Mouse (Mus musculus): ENCODE data around the gene Cdkn2b.
A peak's percentile ranks its signal among the peaks of the same experiment; 100 is the strongest.

Gene Cdkn2b

GRCm38 (mm10) chr4:89286566-89286965 lies 24.3 kb downstream of the Cdkn2b start:
- no peak for DNase-seq

- DNase-seq, result no peak
Measured at GRCm38 (mm10) chr4:89285688-89286087, 25.2 kb downstream of the Cdkn2b start.

- DNase-seq, result peak in 1 of 2 experiments; percentile 15
Measured at GRCm38 (mm10) chr4:89282661-89283060, 28.2 kb downstream of the Cdkn2b start.

- peak; percentile 50 to 56 for DNase-seq
Measured at GRCm38 (mm10) chr4:89282036-89282566, 28.7 kb downstream of the Cdkn2b start.

- peak in 1 of 2 experiments; percentile 6 for DNase-seq
Measured at GRCm38 (mm10) chr4:89281236-89281635, 29.6 kb downstream of the Cdkn2b start.

GRCm38 (mm10) chr4:89279641-89280040 lies 31.2 kb downstream of the Cdkn2b start:
- peak in 1 of 2 experiments; percentile 16 for DNase-seq

- DNase-seq, result peak in 1 of 2 experiments; percentile 5
Measured at GRCm38 (mm10) chr4:89277381-89277940, 33.4 kb downstream of the Cdkn2b start.

GRCm38 (mm10) chr4:89276669-89277219 lies 34.1 kb downstream of the Cdkn2b start:
- DNase-seq, result peak in 1 of 2 experiments; percentile 12

GRCm38 (mm10) chr4:89275811-89276584 lies 34.8 kb downstream of the Cdkn2b start:
- DNase-seq, result peak in 1 of 2 experiments; percentile 9

GRCm38 (mm10) chr4:89274829-89275548 lies 35.9 kb downstream of the Cdkn2b start:
- DNase-seq, result peak in 1 of 2 experiments; percentile 36

GRCm38 (mm10) chr4:89274006-89274405 lies 36.8 kb downstream of the Cdkn2b start:
- DNase-seq, result no peak

- DNase-seq, result peak in 1 of 2 experiments; percentile 41
Measured at GRCm38 (mm10) chr4:89273585-89273984, 37.3 kb downstream of the Cdkn2b start.

GRCm38 (mm10) chr4:89272961-89273540 lies 37.8 kb downstream of the Cdkn2b start:
- DNase-seq, result peak in 1 of 2 experiments; percentile 33

GRCm38 (mm10) chr4:89272101-89272718 lies 38.6 kb downstream of the Cdkn2b start:
- peak in 1 of 2 experiments; percentile 34 for DNase-seq

- no peak for DNase-seq
Measured at GRCm38 (mm10) chr4:89257768-89258167, 53.1 kb downstream of the Cdkn2b start.

Measured in cerebellum, postnatal 10 days (tissue).